Mouse (Mus musculus): ENCODE results near the gene Nucb1.

DNA sequence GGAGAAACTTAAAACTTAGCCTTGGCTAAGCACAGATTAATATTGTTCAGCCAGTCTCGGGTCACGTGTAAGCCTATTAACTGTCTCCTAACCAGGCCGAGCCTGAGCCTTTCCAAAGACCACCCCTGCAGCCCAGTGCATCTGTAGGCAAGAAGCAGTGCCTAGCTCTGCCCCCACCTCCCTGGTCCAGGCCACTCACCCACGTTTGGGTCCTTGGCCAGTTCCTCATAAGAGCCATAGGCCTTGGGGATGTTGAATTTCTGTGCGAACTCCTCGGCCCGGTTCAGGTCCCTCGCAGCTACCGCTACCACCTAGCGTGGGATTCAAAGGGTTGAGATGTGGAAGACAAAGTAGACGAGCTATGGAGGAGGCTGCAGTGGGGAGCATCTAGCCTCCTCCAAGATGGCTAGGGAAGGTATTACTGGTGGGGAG, 22.3 kb downstream of the Nucb1 start:
- TF ChIP-seq POLR2A (IDR thresholded peaks at IDR 0.05; ENCODE audit: low read depth, low read length) (no peak), CTCF (conservative IDR thresholded peaks at IDR 0.05; ENCODE audit: insufficient read depth, insufficient read length, low read depth, low read length) (no peak)

All from kidney, adult 2 months (tissue).